Mouse (Mus musculus) E14TG2a.4 (cell line): ENCODE results near the gene Gadd45g.
A peak's percentile ranks its signal among the peaks of the same experiment; 100 is the strongest.

Experiments used
- H3K27me3 ChIP-seq: 2 replicates; pipeline ENCODE4 v1.6.1; 2014; ENCODE audit warnings: low read length, control low read depth; ENCODE audit not compliant: insufficient read depth
- H3K36me3 ChIP-seq: 2 replicates; pipeline ENCODE4 v1.6.1; 2014; ENCODE audit warnings: low read length, control low read depth; ENCODE audit not compliant: insufficient read depth
- H3K4me1 ChIP-seq: replicated peaks from 2 replicates; pipeline ENCODE4 v1.6.1; 2014; ENCODE audit warnings: low read depth, low read length, control low read depth
- H3K4me3 ChIP-seq: replicated peaks from 2 replicates; pipeline ENCODE4 v1.5.1; 2014; ENCODE audit warnings: mild to moderate bottlenecking, low read length
- H3K9me3 ChIP-seq: 2 replicates; pipeline ENCODE4 v1.6.1; 2014; ENCODE audit warnings: low read length, control low read depth
- CTCF ChIP-seq: conservative IDR thresholded peaks from 2 replicates; pipeline ENCODE4 v1.5.1; 2014; ENCODE audit warnings: low read length
- NANOG ChIP-seq: IDR thresholded peaks from 2 replicates; pipeline ENCODE4 v1.6.1; 2014; ENCODE audit warnings: borderline replicate concordance, low read length, mixed read lengths
- POU5F1 ChIP-seq: IDR thresholded peaks from 2 replicates; pipeline ENCODE4 v1.6.1; 2014; ENCODE audit warnings: low read length, borderline replicate concordance

Gene Gadd45g

GRCm38 (mm10) chr13:51845591-51846191 is 787 bp upstream of the Gadd45g start:
- 0 out of 2 replicates have a peak, but pooled peaks have one; percentile 42 for TF ChIP-seq NANOG
- TF ChIP-seq POU5F1, result peak; percentile 72; the same call in 1 of the 2 replicates
- peak; percentile 83 for TF ChIP-seq CTCF
- peaks cover 73% of the 10 kb centered on the region for H3K4me1 ChIP-seq
- H3K9me3 ChIP-seq, result peaks cover 8% of the 10 kb centered on the region
- H3K27me3 ChIP-seq, result peaks cover 83% of the 10 kb centered on the region
- peaks cover 7% of the 10 kb centered on the region for H3K36me3 ChIP-seq
- peak overlapping the region; percentile 73 for H3K4me3 ChIP-seq

GRCm38 (mm10) chr13:51846868-51847793 is 653 bp downstream of the Gadd45g start:
- TF ChIP-seq POU5F1 (no peak), NANOG (no peak), CTCF (no peak)

GRCm38 (mm10) chr13:51847979-51848480 is 1.6 kb downstream of the Gadd45g start:
- Histone ChIP-seq H3K27me3 (peaks cover 81% of the 10 kb centered on the region), H3K9me3 (peaks cover 8% of the 10 kb centered on the region), H3K4me3 (peak overlapping the region; percentile 82), H3K36me3 (peaks cover 7% of the 10 kb centered on the region), H3K4me1 (peaks cover 65% of the 10 kb centered on the region)
- TF ChIP-seq POU5F1 (no peak), CTCF (no peak), NANOG (no peak)

More at GRCm38 (mm10) chr13:51846868-51847793, 653 bp downstream of the Gadd45g start:
- peaks cover 82% of the 10 kb centered on the region for H3K27me3 ChIP-seq
- H3K4me1 ChIP-seq, result peaks cover 65% of the 10 kb centered on the region
- H3K9me3 ChIP-seq, result peaks cover 8% of the 10 kb centered on the region
- H3K4me3 ChIP-seq, result peak overlapping the region; percentile 82
- peaks cover 7% of the 10 kb centered on the region for H3K36me3 ChIP-seq

DNA sequence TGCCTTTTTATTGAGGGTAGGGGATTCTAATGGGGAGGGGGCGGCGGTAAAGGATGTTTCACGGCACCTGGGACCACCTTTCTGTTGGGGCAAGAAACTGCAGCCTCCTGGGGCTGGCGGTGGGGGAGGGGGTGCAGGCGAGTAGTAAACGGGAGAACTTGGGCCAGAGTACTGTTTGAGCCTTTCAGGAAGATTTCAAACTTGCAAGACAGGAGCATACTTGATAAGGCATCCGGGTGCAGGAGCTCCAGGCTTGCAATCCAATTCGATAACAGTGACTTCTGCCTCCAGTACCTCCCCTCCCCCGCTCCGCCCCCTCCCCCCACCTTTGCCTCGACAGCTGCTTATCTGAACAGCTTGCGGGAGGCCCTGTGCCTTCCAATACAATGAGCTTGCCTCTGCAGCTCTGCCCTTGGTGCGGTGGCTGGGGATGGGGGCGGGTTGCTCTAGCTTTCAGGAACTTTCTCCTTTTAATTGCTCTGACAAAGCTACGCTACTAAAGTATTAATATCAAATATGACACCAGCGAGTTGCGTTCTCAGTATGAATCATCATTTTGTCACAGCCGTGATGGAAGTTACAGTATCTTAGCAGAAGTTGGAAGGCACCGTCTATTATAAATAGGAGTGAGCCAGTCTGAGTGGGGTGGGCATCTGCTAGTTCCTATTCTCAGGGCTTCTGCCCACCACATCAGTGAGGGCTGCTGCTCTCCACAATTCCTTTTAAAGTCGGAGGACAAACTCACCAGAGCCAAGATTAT is 2.2 kb downstream of the Gadd45g start:
- peaks cover 8% of the 10 kb centered on the region for H3K9me3 ChIP-seq
- peak overlapping the region; percentile 82 for H3K4me3 ChIP-seq
- H3K27me3 ChIP-seq, result peaks cover 81% of the 10 kb centered on the region
- H3K36me3 ChIP-seq, result peaks cover 7% of the 10 kb centered on the region
- no peak for TF ChIP-seq CTCF
- TF ChIP-seq NANOG, result no peak
- no peak for TF ChIP-seq POU5F1
- H3K4me1 ChIP-seq, result peaks cover 67% of the 10 kb centered on the region

GRCm38 (mm10) chr13:51849241-51850033 is 3.0 kb downstream of the Gadd45g start:
- Histone ChIP-seq H3K36me3 (peaks cover 7% of the 10 kb centered on the region), H3K4me3 (peak overlapping the region; percentile 37; the same call in 1 of the 2 replicates), H3K4me1 (peaks cover 72% of the 10 kb centered on the region), H3K9me3 (0 out of 2 replicates have a peak, but pooled peaks cover under 1% of the 10 kb centered on the region), H3K27me3 (peaks cover 81% of the 10 kb centered on the region)
- no peak for TF ChIP-seq POU5F1
- TF ChIP-seq CTCF, result no peak
- TF ChIP-seq NANOG, result no peak

DNA sequence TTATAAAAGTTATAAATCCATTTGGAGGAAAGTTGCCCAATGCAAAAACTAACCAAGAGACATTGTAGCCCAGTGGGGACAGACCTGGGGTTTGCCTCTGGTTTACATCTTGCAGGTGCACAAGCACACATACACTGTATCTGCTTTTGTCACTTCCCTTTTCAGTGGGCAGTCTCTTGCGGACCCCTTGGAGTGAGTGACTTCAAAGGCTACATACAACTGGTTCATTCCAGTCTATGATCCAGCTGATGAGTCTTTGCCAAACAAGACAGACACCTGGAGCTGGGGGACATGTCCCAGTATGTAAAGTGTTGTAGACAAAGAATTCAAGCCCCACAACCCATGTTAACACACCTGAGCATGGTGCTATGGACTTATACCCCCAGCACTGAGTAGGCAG is 4.1 kb downstream of the Gadd45g start:
- TF ChIP-seq POU5F1 (no peak), NANOG (no peak), CTCF (no peak)
- H3K4me3 ChIP-seq, result no peak overlapping the region
- H3K27me3 ChIP-seq, result peaks cover 86% of the 10 kb centered on the region

DNA sequence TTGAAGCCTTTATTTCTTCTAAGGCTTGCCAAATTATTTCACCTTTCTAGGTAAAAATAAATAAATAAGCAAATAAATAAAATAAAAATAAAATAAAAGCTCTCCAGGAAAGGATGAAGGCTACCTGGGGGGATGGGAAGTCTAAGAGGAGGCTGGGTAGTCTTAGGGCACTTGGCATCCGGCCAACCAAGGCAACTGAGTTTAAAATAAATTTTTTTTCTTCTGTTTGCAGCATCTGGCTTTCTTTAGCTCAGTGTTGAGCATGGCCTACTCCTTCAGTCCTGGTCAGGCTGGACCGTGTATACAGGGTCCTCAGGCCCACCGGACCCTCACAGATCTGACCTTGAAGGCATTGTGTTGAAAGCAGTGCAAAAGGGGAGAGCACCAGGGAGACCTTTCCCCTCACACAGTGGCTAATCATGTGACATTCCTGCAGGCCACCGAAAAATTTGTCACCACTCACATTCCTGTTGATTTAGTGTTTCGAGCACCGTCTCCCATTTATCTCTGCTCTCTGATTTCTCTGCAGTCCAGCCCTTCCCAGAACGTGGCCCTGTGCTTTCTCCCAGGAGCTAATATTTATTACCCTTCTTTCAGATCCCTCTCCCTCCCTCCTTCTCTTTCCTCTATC is 6.2 kb downstream of the Gadd45g start:
- TF ChIP-seq CTCF (no peak), POU5F1 (no peak)
- Histone ChIP-seq H3K36me3 (peaks cover 7% of the 10 kb centered on the region), H3K4me1 (peaks cover 55% of the 10 kb centered on the region)

More for the DNA sequence above, 4.1 kb downstream of the Gadd45g start:
- H3K36me3 ChIP-seq, result peaks cover 7% of the 10 kb centered on the region
- H3K4me1 ChIP-seq, result peaks cover 67% of the 10 kb centered on the region
- H3K9me3 ChIP-seq, result no peaks in the 10 kb centered on the region

More for the DNA sequence above, 6.2 kb downstream of the Gadd45g start:
- no peaks in the 10 kb centered on the region for H3K9me3 ChIP-seq
- H3K4me3 ChIP-seq, result no peak overlapping the region
- H3K27me3 ChIP-seq, result peaks cover 79% of the 10 kb centered on the region
